Mouse (Mus musculus): ENCODE measurements at regions not wholly inside any gene's neighbourhood (a gene's known extent, or its start where the extent isn't known, plus 50 kb on each side); places are given as distances from the start of the nearest gene placed in this dataset.
A peak's percentile ranks its signal among the peaks of the same experiment; 100 is the strongest.

DNA sequence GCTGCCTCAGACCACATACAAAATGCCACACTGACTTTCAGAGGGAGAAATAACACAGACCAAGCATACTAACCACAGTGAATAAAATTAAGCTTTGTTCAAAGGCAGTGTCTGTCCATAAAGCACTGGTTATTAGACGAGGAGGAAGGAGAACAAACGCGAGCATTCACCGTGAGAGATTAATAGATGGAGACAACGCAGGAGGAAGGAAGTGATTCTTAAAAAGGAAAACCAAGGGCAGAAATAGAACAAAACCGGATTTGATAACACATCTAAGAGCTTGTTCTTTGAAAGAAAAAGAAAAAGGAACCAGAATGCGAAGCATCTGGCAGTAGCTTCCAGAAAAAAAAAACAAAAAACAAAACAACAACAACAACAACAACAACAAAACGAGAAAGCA, 86.3 kb upstream of the Irs2 start:
- DNase-seq (ENCODE audit: extremely low read depth, low read depth): no peak

DNA sequence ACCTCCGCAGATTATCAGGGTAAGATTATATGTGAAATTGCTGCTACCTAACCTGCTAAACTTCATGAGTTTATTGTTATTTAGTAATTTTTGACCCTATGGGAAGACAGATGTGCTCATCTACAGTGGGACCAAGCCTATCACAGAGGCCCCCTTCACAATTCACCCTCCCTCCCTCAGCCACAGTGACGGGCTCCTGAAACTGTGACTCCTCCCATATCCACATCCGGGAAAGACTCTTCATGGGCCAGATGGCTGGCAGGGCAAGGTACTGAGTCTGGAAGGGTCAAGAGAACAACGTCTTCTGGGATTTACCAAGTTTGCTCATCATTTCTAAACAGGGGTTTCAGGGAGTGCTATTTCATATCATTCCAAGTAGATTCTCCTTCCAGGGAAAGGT, 84.1 kb upstream of the Irs2 start:
- DNase-seq (ENCODE audit: extremely low read depth, low read depth): no peak

GRCm38 (mm10) chr8:11091675-11092345, 83.6 kb upstream of the Irs2 start:
- DNase-seq (ENCODE audit: extremely low read depth, low read depth): peak; percentile 50

GRCm38 (mm10) chr8:11088946-11089665, 80.8 kb upstream of the Irs2 start:
- DNase-seq (ENCODE audit: extremely low read depth, low read depth): no peak

DNA sequence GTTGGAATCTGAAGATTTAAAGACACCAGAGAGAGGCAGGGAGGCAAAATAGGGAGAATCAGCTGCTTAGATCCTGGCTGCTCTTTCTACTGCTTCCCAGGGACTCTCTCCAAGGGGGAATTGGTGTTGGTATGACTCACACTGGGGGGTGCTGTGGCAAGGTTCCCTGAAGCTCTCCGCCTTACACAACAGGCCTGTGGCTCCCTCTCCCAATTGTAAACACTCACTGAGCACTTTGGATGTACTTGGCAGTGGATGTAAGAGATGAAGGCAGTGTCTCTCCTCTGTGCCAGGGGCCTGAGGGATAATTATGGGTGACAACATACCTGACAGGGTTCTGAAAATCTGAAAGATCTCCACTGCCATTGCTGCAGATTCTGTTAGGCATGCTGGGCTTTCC, 77.0 kb upstream of the Irs2 start:
- no peak for DNase-seq (ENCODE audit: extremely low read depth, low read depth)

GRCm38 (mm10) chr8:11084051-11084533, 75.8 kb upstream of the Irs2 start:
- peak; percentile 90 for DNase-seq (ENCODE audit: extremely low read depth, low read depth)

DNA sequence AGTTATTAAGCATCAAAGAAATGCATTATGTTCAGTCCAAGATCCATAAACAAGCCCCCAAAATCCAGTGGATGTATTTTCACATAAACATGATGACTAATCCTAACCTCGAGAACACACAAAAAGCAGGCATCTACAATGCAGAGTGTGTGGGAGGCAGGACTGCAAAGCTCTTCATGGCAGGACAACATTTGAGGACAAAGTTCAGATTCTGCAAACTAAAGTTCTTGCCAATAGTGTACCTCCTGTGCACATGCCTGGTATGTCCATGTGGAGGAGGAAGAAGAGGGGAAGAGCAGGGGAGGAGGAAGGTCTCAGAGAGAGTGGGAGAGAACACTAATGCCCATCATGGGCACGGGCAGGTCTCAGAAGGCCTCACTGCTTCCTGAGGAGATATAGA, 72.6 kb upstream of the Irs2 start:
- DNase-seq (ENCODE audit: extremely low read depth, low read depth): no peak

- no peak for DNase-seq (ENCODE audit: extremely low read depth, low read depth)
These were observed 71.5 kb upstream of the Irs2 start for GRCm38 (mm10) chr8:11079805-11080204.

DNA sequence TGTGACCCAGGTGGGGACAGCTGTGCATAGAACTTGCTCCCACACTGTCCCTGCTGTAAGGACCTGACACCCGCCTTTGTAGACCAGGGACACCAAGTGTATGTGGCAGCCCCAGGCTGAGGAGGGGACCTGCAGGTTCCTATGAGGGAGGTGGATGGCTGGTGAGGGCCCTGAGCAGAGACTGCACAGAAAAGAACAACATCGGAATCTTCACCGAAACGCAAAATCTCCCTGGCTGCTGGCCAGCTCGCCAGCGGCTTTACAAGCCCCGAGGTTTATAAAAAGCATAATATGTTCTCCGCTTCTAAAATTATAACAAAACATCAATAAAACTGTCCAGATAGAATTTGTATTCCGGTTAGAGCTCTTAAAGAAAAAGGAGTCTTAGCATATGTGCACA, 68.9 kb upstream of the Irs2 start:
- DNase-seq (ENCODE audit: extremely low read depth, low read depth): no peak

- no peak for DNase-seq (ENCODE audit: extremely low read depth, low read depth)
These were observed 62.9 kb upstream of the Irs2 start for GRCm38 (mm10) chr8:11071162-11071561.

DNA sequence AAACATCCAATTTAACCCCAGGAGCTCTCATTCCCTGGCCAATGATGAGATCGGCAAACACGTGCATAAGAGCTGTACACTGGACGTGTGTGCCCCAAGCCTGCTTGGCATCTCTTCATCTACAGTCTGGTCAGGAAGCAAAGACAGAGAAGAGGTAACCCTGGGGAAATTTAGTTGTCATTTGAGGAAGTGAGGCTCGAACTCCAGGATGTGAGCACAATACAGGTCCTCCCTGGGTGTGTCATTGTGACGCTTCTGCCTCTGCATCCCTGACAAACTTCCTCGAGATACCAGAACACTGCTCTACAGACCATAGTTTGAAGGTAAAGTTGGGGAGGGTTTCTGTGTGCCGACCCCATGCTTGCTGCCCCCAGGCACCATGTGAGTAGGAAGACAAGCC, 59.2 kb upstream of the Irs2 start:
- no peak for DNase-seq (ENCODE audit: extremely low read depth, low read depth)

DNA sequence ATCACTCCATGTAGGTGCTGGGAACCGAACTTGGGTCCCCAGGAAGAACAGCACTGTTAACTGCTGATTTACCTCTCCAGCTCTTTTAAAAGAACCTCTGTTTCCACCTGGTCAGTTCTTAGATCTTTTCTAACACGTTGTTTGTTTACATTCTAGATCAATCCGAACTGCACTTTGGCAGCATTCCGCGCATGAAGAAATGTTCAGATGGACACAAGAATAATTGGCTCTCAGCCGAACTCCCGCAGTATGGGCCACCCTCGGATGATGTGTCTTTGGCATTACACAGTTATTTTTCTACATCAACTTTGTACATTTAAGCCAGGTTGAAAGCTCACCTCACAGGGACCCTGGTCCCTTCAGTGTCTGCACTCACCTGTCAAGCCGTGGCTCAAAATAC, 57.7 kb upstream of the Irs2 start:
- no peak for DNase-seq (ENCODE audit: extremely low read depth, low read depth)

DNA sequence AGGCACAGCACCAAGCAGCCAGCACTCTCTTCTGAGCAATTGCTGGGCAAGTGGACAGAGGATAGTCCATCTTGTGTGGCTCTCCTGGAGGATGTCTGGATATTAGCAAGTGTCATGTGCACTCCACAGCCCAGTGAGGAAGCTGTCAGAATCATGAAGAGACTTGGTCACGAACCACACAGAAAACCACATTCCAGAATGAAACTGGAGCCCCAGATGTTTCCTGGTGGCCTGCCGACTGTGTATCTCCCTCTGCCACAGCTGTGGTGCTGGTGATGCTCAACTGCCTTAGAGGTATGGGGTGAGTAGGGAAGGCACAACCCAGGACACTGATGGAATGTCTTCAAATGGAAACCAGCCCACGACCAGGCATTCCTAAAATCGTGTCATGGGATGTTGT, 57.0 kb upstream of the Irs2 start:
- DNase-seq (ENCODE audit: extremely low read depth, low read depth): no peak

GRCm38 (mm10) chr8:11063058-11063457, 54.8 kb upstream of the Irs2 start:
- DNase-seq (ENCODE audit: extremely low read depth, low read depth): no peak

DNA sequence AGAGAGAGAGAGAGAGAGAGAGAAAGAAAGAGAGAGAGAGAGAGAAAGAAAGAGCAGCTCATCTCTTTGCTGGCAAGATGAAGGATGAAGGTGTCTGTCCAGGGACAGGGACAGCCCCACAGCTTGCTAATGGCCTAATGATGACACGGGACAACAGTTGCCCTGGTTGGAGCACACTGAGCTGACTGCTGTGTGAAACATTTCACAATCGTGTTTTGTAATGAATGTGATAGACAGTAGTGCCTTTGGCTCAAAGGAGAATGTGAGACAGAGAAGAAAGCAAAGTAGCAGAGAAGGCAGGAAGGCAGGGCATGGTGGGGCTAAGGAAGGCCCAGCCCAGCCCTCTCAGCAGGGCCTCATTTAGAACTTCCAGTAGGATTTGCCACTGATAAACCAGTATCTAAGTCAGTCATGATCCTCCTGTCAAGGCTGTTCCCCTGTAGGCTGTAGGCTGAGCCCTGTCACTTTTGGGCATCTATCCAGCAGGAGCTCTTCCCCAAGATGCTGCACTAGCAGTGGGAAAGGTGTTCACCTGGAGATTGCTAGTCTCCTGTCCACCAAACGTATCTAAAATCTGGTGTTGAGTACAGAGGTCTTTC, 54.2 kb upstream of the Irs2 start:
- no peak for DNase-seq (ENCODE audit: extremely low read depth, low read depth)

GRCm38 (mm10) chr8:11061711-11062110, 53.5 kb upstream of the Irs2 start:
- no peak for DNase-seq (ENCODE audit: extremely low read depth, low read depth)

DNA sequence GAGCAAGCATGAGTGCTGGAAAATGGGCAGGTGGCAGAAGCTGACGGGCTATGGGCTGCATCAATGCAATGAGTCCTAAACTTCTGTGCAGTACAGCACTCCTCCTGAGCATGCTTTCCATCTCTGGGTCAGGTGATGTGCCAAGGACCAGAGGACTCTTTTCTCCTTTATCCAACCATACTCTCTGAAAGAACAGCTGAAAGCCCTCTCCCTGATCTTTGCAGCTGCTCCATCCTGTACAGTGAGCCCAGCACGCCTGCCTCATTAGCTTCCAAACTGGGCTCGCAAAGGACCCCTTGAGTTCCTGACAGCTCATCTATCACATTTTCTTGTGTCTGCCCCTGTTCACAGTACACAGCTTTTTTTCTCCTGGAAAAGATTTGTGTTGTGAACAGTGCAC, 52.3 kb upstream of the Irs2 start:
- no peak for DNase-seq (ENCODE audit: extremely low read depth, low read depth)

DNA sequence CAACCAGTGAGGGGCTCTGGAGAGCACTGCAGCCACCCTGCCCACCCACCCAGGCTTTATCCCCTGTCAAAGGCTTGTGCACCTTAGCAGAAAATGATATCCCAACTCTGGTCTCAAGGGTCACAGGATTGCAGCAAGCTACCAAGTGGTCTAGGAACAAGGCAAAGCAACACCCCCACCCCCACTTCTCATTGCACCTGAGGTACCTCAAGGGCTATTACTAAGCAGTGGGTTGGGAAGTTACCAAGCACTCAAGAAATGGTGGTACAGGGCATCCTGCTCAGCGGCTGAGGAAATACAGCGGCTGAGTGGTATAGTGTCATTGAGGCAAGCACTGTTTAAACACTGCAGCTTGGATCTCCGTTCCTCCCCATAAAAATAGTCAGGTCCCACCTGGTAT, 50.1 kb upstream of the Irs2 start:
- no peak for DNase-seq (ENCODE audit: extremely low read depth, low read depth)
